Mouse (Mus musculus): ENCODE results near the gene Gm49333. TPM values are rescaled to one million over a fixed set of nuclear protein-coding genes. Genes with fewer than 3 reads are reported as not detected.
"Not testable (repeated sequence)": the region's sequence is repeated elsewhere in the genome, so short reads cannot be mapped to it uniquely, and the experiment has no call there.

Gm49333 gene
- total RNA-seq, 2 experiments from 2014 or later: not detected

- ATAC-seq (ENCODE audit: poor library complexity, severe bottlenecking): peak; percentile 76
Measured at GRCm38 (mm10) chr16:20621991-20622685, 10.7 kb downstream of the Gm49333 start.

- ATAC-seq (ENCODE audit: poor library complexity, severe bottlenecking): no peak
Measured at GRCm38 (mm10) chr16:20623211-20623610, 11.8 kb downstream of the Gm49333 start.

- no peak for ATAC-seq (ENCODE audit: poor library complexity, severe bottlenecking)
Measured at GRCm38 (mm10) chr16:20628871-20629391, 17.5 kb downstream of the Gm49333 start.

DNA sequence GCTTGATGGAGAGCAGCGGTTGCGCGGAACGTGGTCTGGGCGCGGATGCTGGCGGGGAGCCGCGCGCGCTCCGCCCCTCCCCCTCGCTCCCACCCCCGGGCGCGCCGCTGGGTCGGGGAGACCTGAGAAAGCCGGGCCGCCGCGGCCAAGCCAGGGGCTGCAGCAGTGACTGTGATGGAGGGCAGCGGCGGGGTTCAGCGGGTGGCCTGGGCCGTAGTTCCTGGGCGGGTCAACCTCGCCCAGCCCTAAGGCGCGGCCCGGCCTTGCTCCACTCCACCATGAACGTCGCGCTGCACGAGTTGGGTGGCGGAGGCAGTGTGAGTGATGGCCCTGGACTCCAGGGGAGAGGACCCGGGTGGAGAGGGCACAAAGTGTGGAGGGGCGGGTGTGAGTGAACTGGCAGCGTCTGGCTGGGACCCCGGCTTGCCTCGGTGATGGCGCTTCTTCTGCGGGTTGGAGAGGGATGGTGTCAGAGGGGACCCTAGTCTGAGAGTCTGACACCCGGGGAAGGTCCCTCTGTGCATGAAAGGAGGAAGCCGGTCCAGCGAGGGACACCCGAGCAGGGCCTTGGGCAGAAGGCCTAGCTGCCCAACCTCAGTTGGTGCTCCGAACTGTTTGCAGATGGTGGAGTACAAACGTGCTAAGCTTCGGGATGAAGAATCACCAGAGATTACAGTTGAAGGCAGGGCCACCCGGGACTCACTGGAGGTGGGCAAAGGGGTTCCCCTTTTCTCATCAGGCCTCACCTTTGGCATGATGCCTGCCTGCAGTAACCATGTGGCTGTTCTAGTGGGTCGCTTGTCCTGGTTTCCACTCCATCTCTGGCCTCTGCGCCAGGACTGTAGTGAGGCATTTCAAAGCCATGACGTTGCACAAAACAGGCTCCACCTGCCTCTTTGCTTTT lies 18.6 kb downstream of the Gm49333 start, which contains the start of gene Ece2:
Gene Ece2, plus strand, starts transcription at position 98 of the 904 bp plus-strand sequence.
- ATAC-seq (ENCODE audit: poor library complexity, severe bottlenecking): peak; percentile 33

- no peak for ATAC-seq (ENCODE audit: poor library complexity, severe bottlenecking)
Measured at GRCm38 (mm10) chr16:20637410-20637809, 26.0 kb downstream of the Gm49333 start.

DNA sequence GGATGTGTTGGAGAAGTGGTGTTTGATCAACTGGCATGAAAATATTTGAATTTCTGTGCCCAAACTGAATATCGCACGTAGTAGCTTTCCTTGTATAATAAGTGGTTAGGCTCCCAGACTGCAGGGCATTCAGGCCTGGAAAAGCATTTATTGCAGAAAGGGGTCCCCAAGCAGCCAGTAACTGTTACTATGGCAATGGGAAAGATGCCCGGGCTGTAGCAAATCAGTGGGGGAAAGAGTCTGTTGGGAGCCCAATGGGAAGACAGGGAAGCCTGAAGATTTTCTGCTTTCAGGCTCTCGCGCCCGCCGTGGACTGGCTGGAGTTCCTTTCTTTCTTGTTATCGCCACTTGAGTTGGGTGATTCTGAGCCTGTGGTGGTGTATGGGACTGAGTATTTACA lies 27.0 kb downstream of the Gm49333 start:
- ATAC-seq (ENCODE audit: poor library complexity, severe bottlenecking): no peak

DNA sequence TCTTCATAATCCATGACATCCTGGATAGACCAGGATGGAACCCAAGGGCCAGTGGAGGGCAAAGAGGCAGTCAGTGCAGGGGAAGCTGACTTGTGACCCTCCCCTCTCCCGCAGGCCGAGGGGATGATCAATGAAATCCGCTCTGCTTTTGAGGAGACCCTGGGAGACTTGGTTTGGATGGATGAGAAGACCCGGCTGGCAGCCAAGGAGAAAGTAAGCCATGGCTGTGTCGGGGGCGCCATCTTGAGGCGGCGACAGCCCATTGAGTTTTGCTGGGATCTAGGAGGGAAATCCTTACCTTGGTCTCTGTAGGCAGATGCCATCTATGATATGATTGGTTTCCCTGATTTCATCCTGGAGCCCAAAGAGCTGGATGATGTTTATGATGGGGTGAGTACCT lies 30.8 kb downstream of the Gm49333 start:
- ATAC-seq (ENCODE audit: poor library complexity, severe bottlenecking): peak; percentile 85

DNA sequence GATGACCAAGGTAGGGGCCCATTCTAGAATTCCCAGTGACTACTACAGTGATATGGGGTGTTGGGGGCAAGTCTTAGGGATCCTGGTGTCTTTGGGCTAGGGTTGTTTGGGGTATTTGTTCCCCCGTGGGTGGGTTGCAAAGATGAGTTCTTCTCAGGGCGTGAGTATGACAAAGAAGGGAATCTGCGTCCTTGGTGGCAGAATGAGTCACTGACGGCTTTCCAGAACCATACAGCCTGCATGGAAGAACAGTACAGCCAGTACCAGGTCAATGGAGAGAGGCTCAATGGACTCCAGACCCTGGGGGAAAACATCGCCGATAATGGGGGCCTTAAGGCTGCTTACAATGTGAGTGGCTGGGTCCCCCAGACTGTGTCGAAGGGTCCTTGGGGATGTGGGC lies 32.5 kb downstream of the Gm49333 start:
- no peak for ATAC-seq (ENCODE audit: poor library complexity, severe bottlenecking)

DNA sequence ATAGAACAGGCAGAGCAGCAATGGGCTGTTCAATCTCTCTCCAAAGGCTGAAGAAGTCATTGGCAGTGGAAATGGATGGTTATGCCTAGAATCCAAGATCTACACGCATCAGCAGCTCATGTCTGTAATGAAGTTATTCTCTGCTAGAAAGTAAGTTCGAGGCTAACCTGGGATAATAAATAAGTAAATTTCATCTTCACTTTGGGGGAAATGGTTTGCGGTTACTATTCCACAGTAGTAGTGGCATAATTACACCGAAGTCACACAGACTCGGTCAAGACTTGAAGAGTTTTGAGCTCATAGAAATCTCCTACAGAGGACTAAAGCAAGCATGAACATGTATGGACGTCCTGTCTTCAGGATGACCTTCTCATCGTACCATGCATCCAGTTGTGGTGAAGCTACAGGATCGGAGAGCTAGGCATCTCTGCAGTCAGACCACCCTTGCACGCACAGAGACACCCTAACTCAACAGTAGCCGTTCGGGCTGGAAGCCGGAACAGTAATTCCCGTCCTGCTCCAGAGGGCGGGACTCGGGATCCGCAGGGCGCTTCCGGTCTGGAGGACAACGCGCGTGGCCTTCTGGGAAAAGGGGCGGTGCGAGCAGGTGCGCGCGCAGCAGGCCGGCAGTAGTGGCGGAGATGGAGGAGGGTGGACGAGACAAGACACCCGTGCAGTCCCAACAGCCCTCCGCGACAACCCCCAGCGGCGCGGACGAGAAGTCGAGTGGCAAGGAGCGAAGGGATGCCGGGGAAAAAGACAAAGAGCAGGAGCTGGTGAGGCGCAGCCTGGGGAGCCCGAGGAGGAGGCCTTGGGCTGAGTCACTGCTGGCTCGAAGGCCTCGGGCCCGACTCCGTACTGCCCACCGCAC lies 39.9 kb downstream of the Gm49333 start, which contains the start of gene Psmd2:
Gene Psmd2, plus strand, starts transcription at position 577 of the 871 bp plus-strand sequence.
- ATAC-seq (ENCODE audit: poor library complexity, severe bottlenecking): peak; percentile 99

GRCm38 (mm10) chr16:20651947-20652310 lies 40.5 kb downstream of the Gm49333 start:
- ATAC-seq (ENCODE audit: poor library complexity, severe bottlenecking): peak; percentile 6; the same call in 1 of the 2 replicates

- ATAC-seq (ENCODE audit: poor library complexity, severe bottlenecking): no peak
Measured at GRCm38 (mm10) chr16:20653315-20653714, 41.9 kb downstream of the Gm49333 start.

DNA sequence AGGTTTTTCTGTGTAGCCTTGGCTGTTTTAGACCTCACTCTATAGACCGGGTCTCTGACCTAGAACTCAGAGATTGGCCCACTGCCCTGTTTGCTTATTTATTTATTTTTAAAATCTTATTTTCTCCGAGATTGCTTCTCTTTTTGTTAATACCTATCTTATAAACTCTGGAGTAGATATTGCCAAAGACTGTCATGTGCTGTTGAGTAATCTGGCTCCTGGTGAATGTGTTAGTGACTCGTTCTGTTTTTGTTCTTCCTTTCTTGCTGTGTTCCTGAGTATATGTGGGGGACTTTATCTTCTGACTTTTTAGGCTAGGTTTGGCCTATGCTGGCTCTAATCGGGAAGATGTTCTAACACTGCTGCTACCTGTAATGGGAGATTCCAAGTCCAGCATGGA lies 46.3 kb downstream of the Gm49333 start:
- no peak for ATAC-seq (ENCODE audit: poor library complexity, severe bottlenecking)

- not testable (repeated sequence) for ATAC-seq (ENCODE audit: poor library complexity, severe bottlenecking)
Measured at GRCm38 (mm10) chr16:20668013-20668412, 56.6 kb downstream of the Gm49333 start, which contains the start of gene Eif4g1. TSS of gene Eif4g1 (plus strand) at chr16:20668313.

DNA sequence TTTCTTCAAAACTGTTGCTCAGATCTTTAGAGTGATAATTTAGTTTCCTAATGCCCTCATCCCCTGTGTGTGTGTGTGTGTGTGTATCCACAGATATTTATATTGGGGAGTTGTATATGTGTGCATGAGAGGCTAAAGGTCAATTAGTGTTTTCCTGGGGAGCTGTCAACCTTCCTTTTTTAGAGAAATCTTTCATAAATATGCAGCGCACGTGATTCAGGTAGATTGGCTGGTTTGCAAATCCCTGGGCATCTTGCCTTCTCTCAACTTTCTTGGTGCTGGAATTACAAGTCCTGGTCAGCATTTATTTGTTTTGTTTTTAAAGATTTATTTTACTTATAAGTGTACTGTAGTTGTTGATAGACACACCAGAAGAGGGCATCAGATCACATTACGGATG lies 58.9 kb downstream of the Gm49333 start:
- no peak for ATAC-seq (ENCODE audit: poor library complexity, severe bottlenecking)

DNA sequence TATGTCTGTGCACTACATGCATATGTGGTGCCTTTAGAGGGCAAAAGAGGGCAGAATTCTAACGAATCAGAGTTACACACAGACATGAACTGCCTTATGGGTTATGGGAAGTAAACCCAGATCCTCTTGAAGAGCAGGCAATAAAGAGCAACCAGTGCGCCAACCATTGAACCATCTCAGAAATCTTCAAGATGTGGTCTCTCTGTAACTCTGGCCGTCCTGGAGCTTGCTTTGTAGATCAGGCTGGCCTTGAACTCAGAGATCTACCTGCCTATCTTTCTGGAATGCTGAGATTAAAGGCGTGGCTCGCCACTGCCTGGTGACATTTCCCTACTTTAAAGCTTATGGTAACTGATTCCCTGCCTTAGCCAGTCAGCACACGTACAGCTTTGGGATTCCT lies 60.5 kb downstream of the Gm49333 start:
- no peak for ATAC-seq (ENCODE audit: poor library complexity, severe bottlenecking)

GRCm38 (mm10) chr16:20672500-20672902 lies 61.1 kb downstream of the Gm49333 start:
- ATAC-seq (ENCODE audit: poor library complexity, severe bottlenecking): peak; percentile 89

DNA sequence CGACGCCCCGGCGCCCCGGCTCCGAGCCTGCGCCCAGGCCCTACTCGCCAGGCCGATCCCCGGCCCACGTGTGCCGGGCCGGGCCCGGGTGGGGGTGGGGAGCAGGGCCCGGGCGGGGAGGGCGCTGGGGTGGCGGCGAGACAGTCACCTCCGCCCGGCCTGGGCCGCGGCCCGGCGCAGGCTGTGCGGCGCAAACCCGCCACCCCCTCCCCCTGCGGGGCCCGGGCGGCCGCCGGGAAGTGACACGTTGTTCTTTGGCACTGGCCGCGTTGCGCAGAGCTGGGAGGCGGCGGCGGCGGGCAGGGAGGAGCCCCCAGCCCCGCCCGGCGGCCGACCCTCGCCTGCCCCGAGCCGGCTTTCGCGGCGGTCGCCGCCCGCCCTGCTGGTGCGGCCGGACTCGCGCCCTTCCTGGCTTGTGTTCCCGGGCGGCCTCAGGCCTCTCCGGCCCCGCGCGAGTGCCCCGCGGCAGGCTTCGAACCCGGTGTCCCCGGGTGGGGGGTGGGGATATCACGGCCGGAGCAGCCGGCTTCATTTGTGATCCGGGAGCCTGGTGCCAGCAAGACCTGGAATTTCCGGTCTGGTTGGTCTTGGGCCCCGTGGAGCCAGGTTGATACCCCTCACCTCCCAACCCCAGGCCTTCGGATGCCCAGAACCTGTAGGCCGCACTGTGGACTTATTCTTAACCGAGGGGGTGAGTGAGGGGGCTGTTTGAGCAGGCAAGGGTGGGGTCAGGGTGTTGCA lies 61.7 kb downstream of the Gm49333 start:
- ATAC-seq (ENCODE audit: poor library complexity, severe bottlenecking): peak; percentile 63

DNA sequence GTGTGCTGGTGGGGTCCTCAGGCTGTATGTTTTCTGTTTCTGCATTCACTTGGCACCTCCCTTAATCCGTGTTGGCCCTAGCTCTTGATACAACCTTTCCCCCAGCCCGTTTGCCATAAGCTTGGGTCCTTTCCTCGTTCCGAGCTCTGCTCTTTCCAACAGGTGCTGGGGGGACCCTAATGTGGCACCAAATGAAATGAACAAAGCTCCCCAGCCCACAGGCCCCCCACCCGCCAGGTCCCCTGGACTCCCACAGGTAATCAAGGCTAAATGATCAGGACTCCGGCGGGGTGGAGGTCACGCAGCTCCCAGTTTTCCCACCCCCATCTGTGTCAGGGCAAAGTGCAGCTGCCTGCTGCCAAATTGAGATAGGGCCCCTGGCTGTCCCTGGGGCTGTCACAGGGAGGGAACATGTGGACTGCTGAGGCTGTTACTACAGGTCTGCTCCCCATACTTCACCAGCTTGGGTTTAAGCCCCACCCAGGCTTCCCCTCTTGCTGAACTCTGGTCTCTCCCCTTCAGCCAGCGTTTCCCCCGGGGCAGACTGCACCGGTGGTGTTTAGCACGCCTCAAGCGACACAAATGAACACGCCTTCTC lies 62.4 kb downstream of the Gm49333 start:
- no peak for ATAC-seq (ENCODE audit: poor library complexity, severe bottlenecking)

DNA sequence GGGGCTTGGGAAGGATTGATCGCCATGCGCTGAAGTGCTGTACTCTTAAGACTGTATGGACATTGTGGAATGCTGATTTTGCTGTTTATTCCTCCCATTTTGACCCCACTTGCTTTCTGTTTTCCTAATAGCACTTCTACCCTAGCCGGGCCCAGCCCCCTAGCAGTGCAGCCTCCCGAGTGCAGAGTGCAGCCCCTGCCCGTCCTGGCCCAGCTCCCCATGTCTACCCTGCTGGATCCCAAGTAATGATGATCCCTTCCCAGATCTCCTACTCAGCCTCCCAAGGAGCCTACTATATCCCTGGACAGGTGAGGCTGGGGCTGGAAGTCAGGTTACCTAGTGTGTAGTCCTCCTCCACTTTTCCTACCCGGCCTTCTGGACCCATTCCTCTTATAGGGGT lies 63.8 kb downstream of the Gm49333 start:
- no peak for ATAC-seq (ENCODE audit: poor library complexity, severe bottlenecking)
